Mouse (Mus musculus) kidney, adult 2 months (tissue): ENCODE measurements at regions not wholly inside any gene's neighbourhood (a gene's known extent, or its start where the extent isn't known, plus 50 kb on each side); places are given as distances from the start of the nearest gene placed in this dataset.

Source experiments
- CTCF ChIP-seq: fragments of 200-500 bp; conservative IDR thresholded peaks from 2 replicates; pipeline ENCODE4 v1.5.1; 2011; ENCODE audit warnings: low read depth, mild to moderate bottlenecking, control low read depth, low read length, moderate library complexity, mixed read lengths; ENCODE audit not compliant: insufficient read depth, insufficient read length
- POLR2A ChIP-seq: fragments of 200-500 bp; IDR thresholded peaks from one replicate; pipeline ENCODE4 v1.6.1; 2011; ENCODE audit warnings: low read depth, low read length, control low read depth

DNA sequence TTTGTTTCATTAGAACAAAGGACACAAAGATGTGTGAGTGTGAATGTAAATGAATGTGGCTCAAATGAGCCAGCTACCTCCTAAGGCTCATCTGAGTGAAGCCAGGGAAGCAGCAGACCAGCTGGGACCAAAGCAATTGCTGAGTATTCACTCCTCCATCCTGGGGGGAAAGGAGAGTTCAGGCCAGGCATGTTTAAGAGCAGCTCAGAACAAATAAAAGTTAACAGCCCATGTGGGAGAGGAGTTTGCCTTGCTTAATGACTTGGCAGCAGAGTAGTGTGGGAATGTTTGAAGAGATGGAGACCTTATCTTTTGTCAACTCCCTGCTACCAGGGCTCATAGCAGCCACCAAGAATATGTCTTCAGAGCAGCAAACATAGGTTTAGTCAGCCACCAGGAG, 685.0 kb upstream of the Dpp10 start:
- TF ChIP-seq CTCF, result no peak
- no peak for TF ChIP-seq POLR2A
